Mouse (Mus musculus): ENCODE measurements around the gene Olfr145. TPM values are rescaled to one million over a fixed set of nuclear protein-coding genes. Genes with fewer than 3 reads are reported as not detected.

Olfr145 gene
- polyA plus RNA-seq (2016; fragmentation: Nextera tagmentation; extraction: Ambion mirVana): not detected in 2 replicates

GRCm38 (mm10) chr9:37896661-37897060 lies at the start of gene Olfr145:
Gene Olfr145, plus strand, starts transcription at chr9:37896724.
- ATAC-seq (ENCODE audit: insufficient number of reproducible peaks, insufficient read depth, low FRiP score, low TSS enrichment): no peak
- H3K36me3 ChIP-seq: no peaks in the 10 kb centered on the region

GRCm38 (mm10) chr9:37849267-37849666 lies 47.3 kb upstream of the Olfr145 start:
- Histone ChIP-seq H3K27me3 (no peaks in the 10 kb centered on the region), H3K9me3 (no peaks in the 10 kb centered on the region), H3K27ac (no peak overlapping the region), H3K4me1 (no peaks in the 10 kb centered on the region), H3K4me3 (no peak overlapping the region), H3K36me3 (no peaks in the 10 kb centered on the region), H3K4me2 (replicated peaks) (no peak overlapping the region), H3K9ac (no peak overlapping the region)
- no peak for ATAC-seq (ENCODE audit: insufficient number of reproducible peaks, insufficient read depth, low FRiP score, low TSS enrichment)
- 81% methylated on average over 2 of the region's 2 CpGs for WGBS

More at GRCm38 (mm10) chr9:37896661-37897060, at the start of gene Olfr145:
- 60% methylated on average over 2 of the region's 2 CpGs for WGBS
- no peak within 1 kb of the TSS for H3K4me2 ChIP-seq (replicated peaks)
- H3K27ac ChIP-seq: no peak within 1 kb of the TSS
- H3K27me3 ChIP-seq: no peaks in the 10 kb centered on the region
- no peaks in the 10 kb centered on the region for H3K9me3 ChIP-seq
- no peaks in the 10 kb centered on the region for H3K4me1 ChIP-seq
- H3K9ac ChIP-seq: no peak within 1 kb of the TSS
- H3K4me3 ChIP-seq: no peak within 1 kb of the TSS

GRCm38 (mm10) chr9:37853969-37854368 lies 42.6 kb upstream of the Olfr145 start, which contains the start of gene Olfr877:
Gene Olfr877, plus strand, starts transcription at chr9:37854269.
- H3K4me2 ChIP-seq (replicated peaks): no peak within 1 kb of the TSS
- no peak within 1 kb of the TSS for H3K27ac ChIP-seq
- no peak within 1 kb of the TSS for H3K9ac ChIP-seq
- ATAC-seq (ENCODE audit: insufficient number of reproducible peaks, insufficient read depth, low FRiP score, low TSS enrichment): no peak
- H3K36me3 ChIP-seq: no peaks in the 10 kb centered on the region
- no peaks in the 10 kb centered on the region for H3K4me1 ChIP-seq
- no peak within 1 kb of the TSS for H3K4me3 ChIP-seq
- no peaks in the 10 kb centered on the region for H3K9me3 ChIP-seq
- no peaks in the 10 kb centered on the region for H3K27me3 ChIP-seq
- 79% methylated on average over 4 of the region's 4 CpGs for WGBS

GRCm38 (mm10) chr9:37863325-37863724 lies 33.2 kb upstream of the Olfr145 start:
- H3K4me2 ChIP-seq (replicated peaks): no peak overlapping the region
- H3K4me1 ChIP-seq: no peaks in the 10 kb centered on the region
- no peak for ATAC-seq (ENCODE audit: insufficient number of reproducible peaks, insufficient read depth, low FRiP score, low TSS enrichment)
- no peaks in the 10 kb centered on the region for H3K9me3 ChIP-seq
- H3K4me3 ChIP-seq: no peak overlapping the region
- WGBS: 86% methylated on average over 1 of the region's 1 CpGs
- no peak overlapping the region for H3K27ac ChIP-seq
- no peaks in the 10 kb centered on the region for H3K27me3 ChIP-seq
- no peaks in the 10 kb centered on the region for H3K36me3 ChIP-seq
- H3K9ac ChIP-seq: no peak overlapping the region

GRCm38 (mm10) chr9:37870246-37870645 lies 26.3 kb upstream of the Olfr145 start:
- Histone ChIP-seq H3K9me3 (no peaks in the 10 kb centered on the region), H3K27ac (no peak overlapping the region), H3K36me3 (no peaks in the 10 kb centered on the region), H3K4me1 (no peaks in the 10 kb centered on the region), H3K9ac (no peak overlapping the region), H3K4me3 (no peak overlapping the region), H3K4me2 (replicated peaks) (no peak overlapping the region), H3K27me3 (no peaks in the 10 kb centered on the region)
- ATAC-seq (ENCODE audit: insufficient number of reproducible peaks, insufficient read depth, low FRiP score, low TSS enrichment): no peak
- 50% methylated on average over 1 of the region's 1 CpGs for WGBS

- ATAC-seq (ENCODE audit: insufficient number of reproducible peaks, insufficient read depth, low FRiP score, low TSS enrichment): no peak
- Histone ChIP-seq H3K4me3 (no peak overlapping the region), H3K9me3 (no peaks in the 10 kb centered on the region), H3K9ac (no peak overlapping the region), H3K4me1 (no peaks in the 10 kb centered on the region), H3K4me2 (replicated peaks) (no peak overlapping the region), H3K36me3 (no peaks in the 10 kb centered on the region), H3K27ac (no peak overlapping the region), H3K27me3 (no peaks in the 10 kb centered on the region)
- WGBS: 81% methylated on average over 1 of the region's 1 CpGs
Observed at GRCm38 (mm10) chr9:37871097-37871496, 25.4 kb upstream of the Olfr145 start.

GRCm38 (mm10) chr9:37871536-37871935 lies 25.0 kb upstream of the Olfr145 start:
- Histone ChIP-seq H3K4me2 (replicated peaks) (no peak overlapping the region), H3K27ac (no peak overlapping the region), H3K4me3 (no peak overlapping the region), H3K9me3 (no peaks in the 10 kb centered on the region), H3K36me3 (no peaks in the 10 kb centered on the region), H3K4me1 (no peaks in the 10 kb centered on the region), H3K27me3 (no peaks in the 10 kb centered on the region), H3K9ac (no peak overlapping the region)
- WGBS: 67% methylated on average over 1 of the region's 1 CpGs
- no peak for ATAC-seq (ENCODE audit: insufficient number of reproducible peaks, insufficient read depth, low FRiP score, low TSS enrichment)

GRCm38 (mm10) chr9:37890960-37891359 lies 5.6 kb upstream of the Olfr145 start:
- WGBS: 31% methylated on average over 2 of the region's 2 CpGs
- ATAC-seq (ENCODE audit: insufficient number of reproducible peaks, insufficient read depth, low FRiP score, low TSS enrichment): no peak

GRCm38 (mm10) chr9:37905555-37905954 lies 9.0 kb downstream of the Olfr145 start:
- 77% methylated on average over 3 of the region's 3 CpGs for WGBS
- Histone ChIP-seq H3K4me3 (no peak overlapping the region), H3K9ac (no peak overlapping the region), H3K27me3 (no peaks in the 10 kb centered on the region), H3K4me1 (no peaks in the 10 kb centered on the region), H3K9me3 (no peaks in the 10 kb centered on the region), H3K27ac (no peak overlapping the region), H3K36me3 (no peaks in the 10 kb centered on the region), H3K4me2 (replicated peaks) (no peak overlapping the region)
- ATAC-seq (ENCODE audit: insufficient number of reproducible peaks, insufficient read depth, low FRiP score, low TSS enrichment): no peak

More at GRCm38 (mm10) chr9:37890960-37891359, 5.6 kb upstream of the Olfr145 start:
- no peaks in the 10 kb centered on the region for H3K4me1 ChIP-seq
- no peak overlapping the region for H3K4me3 ChIP-seq
- H3K36me3 ChIP-seq: no peaks in the 10 kb centered on the region
- no peaks in the 10 kb centered on the region for H3K27me3 ChIP-seq
- H3K9ac ChIP-seq: no peak overlapping the region
- no peak overlapping the region for H3K27ac ChIP-seq
- no peaks in the 10 kb centered on the region for H3K9me3 ChIP-seq
- H3K4me2 ChIP-seq (replicated peaks): no peak overlapping the region

- 85% methylated on average over 2 of the region's 2 CpGs for WGBS
- no peaks in the 10 kb centered on the region for H3K27me3 ChIP-seq
- H3K27ac ChIP-seq: no peak within 1 kb of the TSS
- H3K4me3 ChIP-seq: no peak within 1 kb of the TSS
- H3K36me3 ChIP-seq: no peaks in the 10 kb centered on the region
- H3K4me1 ChIP-seq: no peaks in the 10 kb centered on the region
- no peak within 1 kb of the TSS for H3K9ac ChIP-seq
- H3K9me3 ChIP-seq: no peaks in the 10 kb centered on the region
- H3K4me2 ChIP-seq (replicated peaks): no peak within 1 kb of the TSS
- ATAC-seq (ENCODE audit: insufficient number of reproducible peaks, insufficient read depth, low FRiP score, low TSS enrichment): no peak
Observed at GRCm38 (mm10) chr9:37917540-37917939, 21.0 kb downstream of the Olfr145 start, which contains the start of gene Olfr878. Gene Olfr878, plus strand, starts transcription at chr9:37917840.

GRCm38 (mm10) chr9:37918018-37918417 lies 21.5 kb downstream of the Olfr145 start:
- ATAC-seq (ENCODE audit: insufficient number of reproducible peaks, insufficient read depth, low FRiP score, low TSS enrichment): no peak
- WGBS: 58% methylated on average over 1 of the region's 1 CpGs
- no peaks in the 10 kb centered on the region for H3K27me3 ChIP-seq
- H3K9ac ChIP-seq: no peak overlapping the region
- no peak overlapping the region for H3K27ac ChIP-seq
- no peaks in the 10 kb centered on the region for H3K9me3 ChIP-seq
- H3K4me2 ChIP-seq (replicated peaks): no peak overlapping the region
- no peaks in the 10 kb centered on the region for H3K36me3 ChIP-seq
- no peaks in the 10 kb centered on the region for H3K4me1 ChIP-seq
- H3K4me3 ChIP-seq: no peak overlapping the region

- Histone ChIP-seq H3K4me1 (no peaks in the 10 kb centered on the region), H3K27ac (no peak overlapping the region), H3K27me3 (no peaks in the 10 kb centered on the region), H3K4me2 (replicated peaks) (no peak overlapping the region), H3K4me3 (no peak overlapping the region), H3K9me3 (no peaks in the 10 kb centered on the region), H3K36me3 (no peaks in the 10 kb centered on the region), H3K9ac (no peak overlapping the region)
- ATAC-seq (ENCODE audit: insufficient number of reproducible peaks, insufficient read depth, low FRiP score, low TSS enrichment): no peak
- WGBS: 86% methylated on average over 5 of the region's 5 CpGs
Observed at GRCm38 (mm10) chr9:37924194-37924593, 27.7 kb downstream of the Olfr145 start.

GRCm38 (mm10) chr9:37925445-37925844 lies 28.9 kb downstream of the Olfr145 start:
- ATAC-seq (ENCODE audit: insufficient number of reproducible peaks, insufficient read depth, low FRiP score, low TSS enrichment): no peak
- H3K4me1 ChIP-seq: no peaks in the 10 kb centered on the region
- H3K9ac ChIP-seq: no peak overlapping the region
- no peak overlapping the region for H3K4me2 ChIP-seq (replicated peaks)
- H3K36me3 ChIP-seq: no peaks in the 10 kb centered on the region
- H3K27ac ChIP-seq: no peak overlapping the region
- 67% methylated on average over 2 of the region's 2 CpGs for WGBS
- no peak overlapping the region for H3K4me3 ChIP-seq
- H3K9me3 ChIP-seq: no peaks in the 10 kb centered on the region
- H3K27me3 ChIP-seq: no peaks in the 10 kb centered on the region
